Mouse (Mus musculus) intestine, embryonic 16.5 days (tissue): Measurements from ENCODE around the gene Slc15a4. TPM values are rescaled to one million over a fixed set of nuclear protein-coding genes. Genes with fewer than 3 reads are reported as not detected.

Experiments
- ATAC-seq: fragments of 200-750 bp; cut with Nextera tagmentation; 2 replicates; pipeline ENCODE4 v1.8.0; 2017; ENCODE audit warnings: moderate TSS enrichment, moderate library complexity
- H3K27ac ChIP-seq: fragments of 300-500 bp; sonication (generic); 2 replicates; pipeline ENCODE4 v1.5.1; 2014; ENCODE audit warnings: mild to moderate bottlenecking, low read length
- H3K27me3 ChIP-seq: fragments of 300-500 bp; sonication (generic); replicated peaks from 2 replicates; pipeline ENCODE4 v1.6.1; 2014; ENCODE audit warnings: low read length, control low read depth, mixed read lengths; ENCODE audit not compliant: control insufficient read depth, insufficient read depth
- H3K36me3 ChIP-seq: fragments of 300-500 bp; sonication (generic); 2 replicates; pipeline ENCODE4 v1.6.1; 2014; ENCODE audit warnings: low read length, control low read depth; ENCODE audit not compliant: control insufficient read depth, insufficient read depth
- H3K4me1 ChIP-seq: fragments of 300-500 bp; sonication (generic); 2 replicates; pipeline ENCODE4 v1.6.1; 2014; ENCODE audit warnings: low read length, control low read depth, mixed read lengths; ENCODE audit not compliant: control insufficient read depth, insufficient read depth
- H3K4me2 ChIP-seq: fragments of 300-500 bp; sonication (generic); 2 replicates; pipeline ENCODE4 v1.6.1; 2014; ENCODE audit warnings: low read depth, low read length, control low read depth
- H3K4me3 ChIP-seq: fragments of 300-500 bp; sonication (generic); 2 replicates; pipeline ENCODE4 v1.5.1; 2014; ENCODE audit warnings: mild to moderate bottlenecking, low read length
- H3K9ac ChIP-seq: fragments of 300-500 bp; sonication (generic); 2 replicates; pipeline ENCODE4 v1.6.1; 2014; ENCODE audit warnings: low read depth, low read length
- H3K9me3 ChIP-seq: fragments of 300-500 bp; sonication (generic); 2 replicates; pipeline ENCODE4 v1.6.1; 2016; ENCODE audit warnings: low read length, control low read depth; ENCODE audit not compliant: control insufficient read depth
- WGBS: fragments of 180-500 bp; shearing (Covaris S2); extraction: QIAGEN DNeasy Blood & Tissue Kit; methylation state at CpG from one replicate; pipeline ENCODE4 v1.1.7; 2014; 5-methylcytosine and 5-hydroxymethylcytosine counted together
- polyA plus RNA-seq: library from polyadenylated mRNA; unstranded; fragments of >200 nt; fragmentation: Nextera tagmentation; extraction: Ambion mirVana; gene quantifications from 2 replicates; pipeline ENCODE4 v1.2.1, GENCODE M21; 2015

Gene Slc15a4
- 15.2 and 19.7 TPM in 2 replicates for polyA plus RNA-seq

DNA sequence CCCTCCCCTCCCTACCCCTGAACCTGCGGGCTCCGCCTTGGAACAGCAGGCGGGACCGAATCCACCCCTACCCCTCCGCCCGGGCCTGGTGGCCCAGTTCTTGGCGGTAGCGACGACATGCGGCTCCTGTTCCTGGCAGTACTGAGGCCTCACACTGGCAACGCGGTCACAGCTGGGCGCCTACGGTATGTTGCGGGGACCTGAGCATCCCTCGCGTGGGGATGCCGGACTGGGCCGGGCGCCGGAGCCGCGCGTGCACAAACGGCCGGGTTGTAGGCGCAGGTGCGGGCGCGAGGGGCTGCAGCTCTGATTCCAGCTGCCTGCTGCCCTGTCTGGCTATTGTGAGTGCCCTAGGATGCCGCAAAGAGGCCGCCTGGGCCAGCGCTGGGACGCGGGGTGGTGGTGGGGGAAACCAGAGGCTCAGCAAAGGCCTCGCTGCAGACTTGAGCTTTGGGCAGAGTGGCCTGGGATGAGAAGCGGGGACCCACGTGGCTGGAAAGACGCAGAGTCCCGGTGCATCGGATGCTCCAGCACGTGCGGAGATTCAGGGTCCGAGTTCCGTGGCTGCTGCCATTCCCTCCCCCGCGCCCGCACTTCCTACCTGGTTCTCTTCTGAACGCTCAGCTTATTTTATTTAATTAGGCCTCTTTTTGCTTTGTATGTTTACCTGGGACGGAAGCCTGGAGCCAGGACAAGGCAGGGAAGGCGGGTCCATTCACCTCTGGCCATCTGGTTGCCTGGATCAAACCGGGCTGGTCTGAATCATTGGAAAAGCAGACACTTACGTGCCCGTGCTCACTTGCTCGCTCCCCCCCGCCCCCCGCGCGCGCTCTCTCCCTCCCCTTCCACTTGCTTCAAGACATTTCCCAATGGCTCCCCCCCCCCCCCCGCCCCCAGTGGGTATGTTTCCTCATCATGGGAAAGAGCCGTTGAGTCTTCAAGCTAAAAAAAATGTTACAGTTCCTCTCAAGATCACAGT, at the start of gene Slc15a4, which contains the start of gene Glt1d1:
TSS of gene Slc15a4 (minus strand) at position 731 of the 979 bp plus-strand sequence.
TSS of gene Glt1d1 (plus strand) at position 96 of the 979 bp plus-strand sequence.
- peak; percentile 48; the same call in 1 of the 2 replicates for ATAC-seq
- Histone ChIP-seq H3K9ac (peak within 1 kb of the TSS; percentile 65), H3K4me1 (no peaks in the 10 kb centered on the region; the same call in 1 of the 2 replicates), H3K4me2 (peak within 1 kb of the TSS; percentile 78), H3K27ac (no peak within 1 kb of the TSS), H3K9me3 (no peaks in the 10 kb centered on the region), H3K4me3 (peak within 1 kb of the TSS; percentile 50), H3K27me3 (peaks cover 22% of the 10 kb centered on the region), H3K36me3 (no peaks in the 10 kb centered on the region)
- under 1% methylated on average over 61 of the region's 62 CpGs for WGBS

DNA sequence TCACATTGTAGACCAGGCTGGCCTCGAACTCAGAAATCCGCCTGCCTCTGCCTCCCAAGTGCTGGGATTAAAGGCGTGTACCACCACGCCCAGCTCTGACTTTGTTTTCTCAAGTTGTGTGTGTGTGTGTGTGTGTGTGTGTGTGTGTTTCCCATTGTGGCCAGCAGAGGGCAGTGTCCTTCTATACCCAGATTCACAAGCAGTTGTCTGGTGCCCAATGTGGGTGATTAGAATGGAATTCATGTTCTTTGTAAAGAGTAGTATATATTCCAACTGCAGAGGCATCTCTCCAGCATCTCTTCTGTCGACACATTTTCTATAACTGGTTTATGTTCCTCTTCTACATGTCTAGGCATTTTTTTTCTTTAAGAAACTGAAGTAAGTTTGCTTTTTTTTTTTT, 45.8 kb upstream of the Slc15a4 start:
- H3K27ac ChIP-seq: no peak overlapping the region
- no peaks in the 10 kb centered on the region for H3K9me3 ChIP-seq
- no peak overlapping the region for H3K9ac ChIP-seq
- H3K4me1 ChIP-seq: no peaks in the 10 kb centered on the region
- H3K4me3 ChIP-seq: no peak overlapping the region
- no peaks in the 10 kb centered on the region for H3K36me3 ChIP-seq
- 96% methylated on average over 5 of the region's 5 CpGs for WGBS
- H3K4me2 ChIP-seq: no peak overlapping the region
- no peak for ATAC-seq
- no peaks in the 10 kb centered on the region for H3K27me3 ChIP-seq

GRCm38 (mm10) chr5:127677561-127677960, 44.9 kb upstream of the Slc15a4 start:
- Histone ChIP-seq H3K9me3 (no peaks in the 10 kb centered on the region), H3K9ac (no peak overlapping the region), H3K27me3 (no peaks in the 10 kb centered on the region), H3K4me3 (no peak overlapping the region), H3K4me2 (no peak overlapping the region), H3K4me1 (no peaks in the 10 kb centered on the region), H3K36me3 (no peaks in the 10 kb centered on the region), H3K27ac (no peak overlapping the region)
- WGBS: 93% methylated on average over 2 of the region's 2 CpGs
- no peak for ATAC-seq

DNA sequence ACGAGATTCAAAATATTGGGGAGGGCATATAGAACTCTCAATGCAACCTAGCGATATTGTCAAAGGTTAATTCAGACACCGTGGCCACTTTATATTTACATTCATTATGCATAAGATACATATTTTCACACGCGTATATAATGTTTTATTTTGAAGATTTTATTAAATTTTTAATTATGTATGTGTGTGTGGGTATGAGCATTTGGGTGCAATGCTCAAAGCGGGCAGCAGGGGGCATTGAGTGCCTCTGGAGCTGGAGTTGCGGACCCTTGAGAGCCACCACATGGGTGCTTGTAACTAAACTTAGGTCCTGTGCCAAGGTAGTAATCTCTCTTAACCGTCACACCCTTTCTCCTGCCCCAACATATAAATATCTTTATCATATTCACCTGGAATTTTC, 41.2 kb upstream of the Slc15a4 start:
- Histone ChIP-seq H3K4me2 (no peak overlapping the region), H3K4me1 (no peaks in the 10 kb centered on the region), H3K9me3 (no peaks in the 10 kb centered on the region), H3K9ac (no peak overlapping the region), H3K27ac (no peak overlapping the region), H3K36me3 (no peaks in the 10 kb centered on the region), H3K4me3 (no peak overlapping the region), H3K27me3 (no peaks in the 10 kb centered on the region)
- 90% methylated on average over 8 of the region's 8 CpGs for WGBS
- no peak for ATAC-seq

GRCm38 (mm10) chr5:127660979-127661378, 28.3 kb upstream of the Slc15a4 start:
- Histone ChIP-seq H3K27ac (no peak overlapping the region), H3K36me3 (no peaks in the 10 kb centered on the region), H3K27me3 (no peaks in the 10 kb centered on the region), H3K4me3 (no peak overlapping the region), H3K4me1 (no peaks in the 10 kb centered on the region), H3K9ac (no peak overlapping the region), H3K9me3 (no peaks in the 10 kb centered on the region), H3K4me2 (no peak overlapping the region)
- ATAC-seq: no peak
- WGBS: 88% methylated on average over 5 of the region's 5 CpGs

DNA sequence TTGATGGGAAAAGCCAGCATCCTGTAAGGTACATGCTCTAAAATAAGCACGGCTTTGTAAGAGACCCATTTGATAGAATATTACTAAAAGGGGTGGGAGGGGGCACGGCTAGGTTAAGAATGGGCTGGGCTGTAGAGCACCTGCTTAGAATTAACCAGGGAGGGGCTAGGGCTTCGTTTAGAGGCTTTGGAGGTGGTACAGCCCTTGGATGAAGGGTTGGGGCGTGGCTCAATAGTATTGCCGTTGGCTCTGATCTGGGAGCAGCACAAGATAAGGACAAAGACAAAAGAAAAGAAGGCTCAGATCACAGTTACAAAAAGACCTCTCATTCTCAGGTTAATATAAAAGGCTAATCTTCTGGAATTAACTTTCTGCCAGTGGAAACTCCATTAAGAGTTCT, 27.6 kb upstream of the Slc15a4 start:
- Histone ChIP-seq H3K27ac (no peak overlapping the region), H3K9me3 (no peaks in the 10 kb centered on the region), H3K4me1 (no peaks in the 10 kb centered on the region), H3K4me3 (no peak overlapping the region), H3K36me3 (no peaks in the 10 kb centered on the region), H3K4me2 (no peak overlapping the region), H3K27me3 (no peaks in the 10 kb centered on the region), H3K9ac (no peak overlapping the region)
- WGBS: 64% methylated on average over 5 of the region's 5 CpGs
- no peak for ATAC-seq

DNA sequence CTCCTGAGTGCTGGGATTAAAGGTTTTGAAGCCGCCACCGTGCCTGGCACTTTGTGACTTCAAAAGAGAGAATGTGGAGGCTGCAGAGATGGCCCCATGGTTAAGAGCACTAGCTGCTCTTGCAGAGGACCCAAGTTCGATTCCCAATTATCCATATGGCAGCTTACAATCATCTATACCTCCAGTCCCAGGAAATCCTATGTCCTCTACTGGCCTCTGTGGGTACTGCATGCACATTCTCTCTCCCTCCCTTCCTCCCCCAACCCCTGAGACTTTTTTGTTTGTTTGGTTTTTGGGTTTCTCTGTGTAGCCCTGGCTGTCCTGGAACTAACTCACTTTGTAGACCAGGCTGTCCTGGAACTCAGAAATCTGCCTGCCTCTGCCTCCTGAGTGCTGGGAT, 26.6 kb upstream of the Slc15a4 start:
- no peak overlapping the region for H3K4me3 ChIP-seq
- H3K36me3 ChIP-seq: no peaks in the 10 kb centered on the region
- no peak for ATAC-seq
- no peak overlapping the region for H3K9ac ChIP-seq
- no peaks in the 10 kb centered on the region for H3K27me3 ChIP-seq
- 87% methylated on average over 3 of the region's 3 CpGs for WGBS
- no peaks in the 10 kb centered on the region for H3K4me1 ChIP-seq
- H3K4me2 ChIP-seq: no peak overlapping the region
- no peaks in the 10 kb centered on the region for H3K9me3 ChIP-seq
- H3K27ac ChIP-seq: no peak overlapping the region

DNA sequence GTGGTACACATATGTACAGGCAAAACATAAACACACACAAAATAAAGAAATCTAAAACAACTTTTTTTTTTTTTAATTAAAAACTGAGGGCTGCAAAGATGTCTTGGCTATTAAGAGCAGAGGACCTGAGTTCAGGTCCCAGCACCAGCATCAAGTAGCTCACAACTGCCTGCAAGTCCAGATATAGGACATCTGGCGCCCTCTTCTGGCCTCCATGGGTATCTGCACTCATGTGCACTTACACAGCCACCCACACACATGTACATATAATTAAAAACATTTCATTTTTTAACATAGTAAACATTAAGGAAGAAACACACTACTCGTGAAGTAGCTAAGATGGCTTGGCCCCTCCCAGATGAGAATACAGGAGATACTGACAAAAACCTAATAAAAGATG, 25.6 kb upstream of the Slc15a4 start:
- Histone ChIP-seq H3K9me3 (no peaks in the 10 kb centered on the region), H3K27me3 (no peaks in the 10 kb centered on the region), H3K4me3 (no peak overlapping the region), H3K36me3 (no peaks in the 10 kb centered on the region), H3K9ac (no peak overlapping the region), H3K27ac (no peak overlapping the region), H3K4me2 (no peak overlapping the region), H3K4me1 (no peaks in the 10 kb centered on the region)
- WGBS: 86% methylated on average over 2 of the region's 2 CpGs
- ATAC-seq: no peak

DNA sequence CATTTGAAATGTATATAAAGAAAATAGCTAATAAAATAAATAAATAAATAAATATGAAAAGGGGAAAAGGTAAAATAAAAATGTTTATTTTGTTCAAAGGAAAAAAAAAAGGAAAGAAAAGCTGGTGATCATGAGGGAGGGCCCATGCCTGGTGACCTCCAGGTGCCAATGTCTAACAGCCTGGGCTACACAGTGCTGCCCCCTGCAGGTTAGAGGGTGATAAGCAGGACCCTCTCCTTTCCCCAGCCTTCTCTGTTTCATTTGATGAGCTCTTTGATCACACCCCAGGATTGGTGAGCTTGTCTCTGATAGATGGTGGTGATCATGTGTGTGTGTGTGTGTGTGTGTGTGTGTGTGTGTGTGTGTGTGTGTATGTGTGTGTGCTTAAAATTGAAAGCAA, 16.4 kb upstream of the Slc15a4 start:
- H3K9me3 ChIP-seq: no peaks in the 10 kb centered on the region
- H3K27ac ChIP-seq: no peak overlapping the region
- ATAC-seq: no peak
- H3K36me3 ChIP-seq: no peaks in the 10 kb centered on the region
- no peaks in the 10 kb centered on the region for H3K4me1 ChIP-seq
- H3K4me2 ChIP-seq: no peak overlapping the region
- no peak overlapping the region for H3K9ac ChIP-seq
- no peak overlapping the region for H3K4me3 ChIP-seq
- no peaks in the 10 kb centered on the region for H3K27me3 ChIP-seq
